Mouse (Mus musculus): ENCODE measurements around the gene Nyap1.

The Nyap1 gene

DNA sequence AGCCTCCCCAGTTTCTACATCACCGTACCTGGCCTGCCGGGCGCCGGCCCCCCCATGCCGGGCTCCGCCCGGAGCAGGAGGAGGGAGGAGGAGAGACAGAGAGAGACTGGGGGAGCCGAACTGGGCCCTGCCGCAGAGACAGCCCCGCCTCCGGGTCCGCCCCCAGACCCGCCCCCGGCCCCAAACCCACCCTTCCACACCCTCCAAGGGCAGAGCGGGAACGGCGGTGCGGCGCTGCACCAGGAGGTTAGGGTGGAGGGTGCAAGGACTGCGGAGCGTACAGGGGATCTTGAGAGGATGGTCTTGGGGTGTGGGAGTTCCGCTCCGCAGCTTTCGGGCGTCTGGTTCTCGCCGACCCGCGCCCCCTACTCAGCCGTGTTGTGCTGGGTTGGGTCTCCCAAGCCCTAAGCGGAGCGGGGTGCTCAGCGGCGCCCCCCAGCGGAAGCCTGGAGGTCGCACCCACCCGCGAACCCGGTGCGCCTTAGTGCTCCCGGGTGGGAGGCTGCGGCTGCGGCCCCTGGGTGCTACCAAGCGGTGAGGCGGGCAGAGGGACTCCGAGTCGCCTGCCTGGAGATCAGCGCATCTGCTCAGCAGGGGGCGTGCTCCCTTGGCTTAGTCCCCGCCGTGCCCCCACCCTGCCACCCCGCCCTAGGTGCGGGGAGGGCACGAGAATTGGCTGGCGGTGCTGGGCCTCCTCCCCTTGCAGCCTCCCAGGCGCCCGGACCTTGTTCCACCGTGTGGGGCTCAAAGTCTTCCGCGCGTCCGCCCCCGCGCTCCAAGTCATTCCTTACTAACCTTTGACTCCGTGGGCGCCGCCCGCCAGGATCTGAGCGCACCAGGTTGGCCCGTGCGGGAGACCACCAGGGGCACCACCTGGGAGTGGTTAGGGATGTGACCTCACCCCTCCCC is at the start of gene Nyap1:
Nyap1 (minus strand) TSS at position 585 of the 909 bp plus-strand sequence.
- peak; percentile 81 for DNase-seq

- no peak for DNase-seq
These were observed 47.6 kb upstream of the Nyap1 start for GRCm38 (mm10) chr5:137788946-137789531.

DNA sequence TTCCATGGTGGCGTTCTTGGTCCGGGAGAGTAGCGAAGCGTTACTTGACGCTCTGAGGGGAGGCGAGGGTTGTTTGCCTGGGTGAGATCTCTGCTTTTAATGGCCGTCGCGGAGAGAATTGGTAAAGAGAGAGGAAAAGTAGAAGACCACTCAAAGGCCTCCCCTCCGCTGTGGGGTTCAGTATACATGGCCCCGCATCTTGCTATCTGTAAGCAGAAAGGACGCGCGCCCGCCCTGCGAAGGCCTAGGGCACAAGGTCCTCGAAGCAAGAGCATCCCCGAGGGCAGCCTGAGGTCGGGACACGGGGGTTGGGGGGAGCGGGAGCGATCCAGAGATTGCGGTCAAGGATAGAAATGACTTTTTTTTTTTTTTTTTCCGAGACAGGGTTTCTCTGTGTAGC is 46.8 kb upstream of the Nyap1 start:
- no peak for DNase-seq

DNA sequence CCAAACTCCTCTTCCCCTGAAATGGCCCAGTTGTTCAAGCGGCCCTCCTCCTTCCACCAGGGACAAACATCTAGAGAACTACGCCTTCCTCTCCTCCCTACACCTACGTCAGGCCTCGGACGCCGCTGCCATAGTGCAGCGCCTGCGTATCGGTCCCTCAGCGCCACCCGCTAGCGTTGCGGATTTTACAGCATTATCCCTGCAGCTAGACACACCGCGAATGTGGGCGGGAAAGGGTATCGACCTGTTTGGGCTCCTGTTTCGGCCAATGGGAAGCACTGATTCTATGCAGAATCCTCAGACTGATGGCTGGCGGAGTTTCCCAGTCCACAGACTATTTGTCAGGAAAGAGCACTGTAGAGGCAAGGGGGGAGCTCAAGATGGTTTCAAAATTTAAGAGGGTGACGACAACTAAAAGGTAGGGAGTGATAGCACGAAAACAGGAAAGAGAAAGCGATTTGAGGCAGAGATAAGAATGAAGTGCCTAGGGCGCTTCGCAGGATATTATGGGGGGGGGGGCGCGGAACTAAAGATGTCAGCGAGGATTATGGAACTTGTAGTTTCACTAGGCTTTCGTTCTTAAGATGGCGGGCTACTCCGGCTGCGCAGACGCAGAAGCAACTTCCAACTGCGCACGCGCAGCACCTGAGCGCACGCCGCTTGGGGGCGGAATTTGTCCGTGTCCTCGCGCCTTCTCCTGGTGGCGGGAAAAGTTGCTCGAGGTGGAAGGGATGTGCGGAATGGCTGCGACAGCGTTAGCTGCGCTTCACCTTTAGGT is 45.9 kb upstream of the Nyap1 start, which contains the start of the genes Mepce and Zcwpw1:
Mepce (minus strand) TSS at position 505 of the 778 bp plus-strand sequence.
Zcwpw1 (plus strand) TSS at position 648 of the 778 bp plus-strand sequence.
- peak; percentile 96 for DNase-seq

DNA sequence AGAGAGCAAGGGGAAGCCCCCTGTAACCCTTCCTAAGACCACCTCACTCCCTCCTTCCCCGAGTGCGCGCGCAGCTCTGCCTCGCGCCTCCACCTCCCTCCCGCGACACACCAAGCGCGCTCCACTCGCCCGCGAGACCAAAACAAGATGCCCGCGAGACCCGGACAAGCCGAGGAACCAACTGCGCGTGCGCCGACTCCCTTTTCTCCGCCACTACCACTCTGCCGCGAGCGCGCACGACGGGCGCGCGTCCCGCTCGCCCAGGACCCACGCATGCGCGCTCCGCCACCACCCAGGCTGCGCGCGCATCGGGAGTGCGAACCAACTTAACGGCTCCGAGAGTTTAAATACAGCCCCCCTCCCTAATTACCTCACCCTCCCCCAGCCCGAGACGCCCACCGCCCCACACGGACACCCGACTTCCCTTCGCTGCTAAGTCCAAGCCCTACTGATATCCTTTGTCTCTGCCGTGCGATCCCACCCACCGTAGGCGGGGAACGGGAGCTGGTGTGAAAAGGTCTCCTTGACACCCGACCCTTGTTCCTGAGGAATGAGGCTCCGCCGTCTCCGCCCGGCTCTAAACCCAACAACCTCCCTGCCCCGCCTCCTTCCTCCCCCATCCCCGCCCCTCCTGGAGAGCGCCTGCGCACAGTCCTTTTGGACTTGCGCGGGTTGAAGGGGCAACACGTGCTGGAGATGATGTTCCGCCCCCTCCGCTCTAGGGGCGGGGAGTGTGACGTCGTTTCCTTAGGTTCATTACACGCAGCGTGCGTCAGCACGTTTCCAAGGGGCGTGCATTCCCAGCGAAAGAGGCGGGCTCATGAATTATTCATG is 44.9 kb upstream of the Nyap1 start:
- peak; percentile 99 for DNase-seq

DNA sequence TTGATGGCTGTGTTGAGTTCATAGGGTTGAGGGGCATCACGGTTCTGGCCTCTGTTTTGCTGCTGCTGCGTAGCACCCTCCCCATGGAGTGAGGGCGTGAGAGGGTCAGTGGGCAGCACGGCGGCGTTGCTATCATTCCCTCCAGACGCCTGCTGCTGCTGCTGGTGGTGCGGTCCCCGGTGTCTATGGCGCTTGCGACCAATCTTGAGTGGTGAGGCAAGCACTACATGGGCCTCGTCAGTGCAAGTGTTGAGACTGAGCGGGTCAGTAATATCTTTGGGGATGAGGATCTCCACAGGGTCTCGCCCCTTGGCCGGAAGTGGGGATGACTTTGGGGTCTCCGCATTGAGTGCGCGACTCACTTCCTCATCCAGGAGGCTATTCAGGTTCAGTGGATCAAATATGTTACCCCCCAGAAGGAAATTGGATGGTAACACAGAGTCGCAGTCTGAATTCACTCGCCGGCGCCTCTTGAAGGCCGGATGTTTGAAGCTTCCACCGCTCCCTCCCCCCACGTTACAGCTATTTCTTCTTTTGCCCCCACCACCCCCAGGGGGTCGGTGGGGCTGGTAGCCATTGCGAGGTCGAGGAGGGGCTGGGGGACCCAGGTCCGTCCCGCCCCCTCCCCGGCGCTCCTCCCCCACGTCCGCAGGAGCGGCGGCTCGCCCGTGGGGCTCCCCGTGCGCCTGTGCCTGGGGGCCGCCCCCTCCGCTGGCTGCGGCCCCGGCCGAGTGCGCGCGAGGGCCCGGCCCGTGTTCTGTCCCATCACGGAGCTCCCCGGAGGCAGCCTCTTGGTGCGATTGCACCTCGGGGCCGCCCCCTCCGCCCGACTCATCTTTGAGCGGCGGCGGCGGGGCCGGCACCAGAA is 44.0 kb upstream of the Nyap1 start:
- DNase-seq, result no peak

- no peak for DNase-seq
These were observed 43.1 kb upstream of the Nyap1 start for GRCm38 (mm10) chr5:137784546-137784945.

GRCm38 (mm10) chr5:137783901-137784540 is 42.6 kb upstream of the Nyap1 start:
- DNase-seq, result no peak

DNA sequence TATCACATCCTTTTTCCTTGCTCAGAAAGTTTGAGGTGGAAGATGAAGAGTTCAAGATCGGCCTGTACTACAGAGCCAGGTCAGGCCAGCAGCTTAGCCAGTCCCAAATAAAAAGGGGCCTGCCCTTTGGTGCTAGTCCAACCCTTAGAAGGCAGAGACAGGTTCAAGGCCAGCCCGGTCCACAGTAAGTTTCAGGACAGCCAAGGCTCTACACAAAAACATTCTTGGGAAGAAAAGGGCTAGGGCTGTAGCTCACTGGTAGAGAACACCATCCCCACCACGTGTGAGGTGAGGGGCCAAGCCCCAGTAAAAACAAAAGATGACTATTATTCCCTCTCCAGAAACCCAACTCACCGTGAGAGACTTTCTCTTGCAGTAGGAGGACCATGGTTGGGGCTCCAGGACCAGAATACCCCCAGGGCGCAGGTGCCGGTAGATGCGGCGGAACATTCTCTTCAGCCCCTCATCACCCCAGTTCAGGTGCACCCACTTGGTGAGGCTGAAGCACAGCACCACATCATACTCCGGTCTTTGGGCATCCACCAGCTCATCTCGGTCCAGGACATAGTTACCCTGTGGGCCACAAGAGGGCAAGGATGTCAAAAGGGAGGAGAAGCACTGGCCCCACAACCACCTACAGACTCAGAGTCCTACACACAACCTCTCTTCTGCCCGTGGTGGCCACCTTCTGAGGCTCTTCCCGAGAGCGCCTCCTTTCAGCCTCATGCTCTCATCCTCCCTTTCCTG is 41.5 kb upstream of the Nyap1 start:
- DNase-seq, result no peak

DNA sequence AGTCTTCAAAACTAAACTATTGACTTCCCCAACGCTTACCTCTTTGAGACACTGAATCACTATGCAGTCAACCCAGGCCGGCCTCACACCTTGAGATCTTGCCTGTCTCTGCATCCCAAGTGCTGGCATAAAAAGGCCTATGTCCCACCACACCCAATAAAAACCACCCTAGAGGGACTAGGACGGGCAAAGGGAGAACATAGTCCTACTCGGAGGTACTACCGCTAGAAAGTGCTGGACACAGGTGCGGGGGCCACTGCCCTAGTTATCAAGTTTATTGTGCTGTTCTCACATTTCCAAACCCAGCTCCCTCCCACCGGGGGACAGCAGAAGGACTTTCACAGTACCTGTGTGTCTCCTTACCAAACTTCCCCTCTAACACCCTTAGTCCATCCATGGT is 40.3 kb upstream of the Nyap1 start:
- DNase-seq, result no peak

DNA sequence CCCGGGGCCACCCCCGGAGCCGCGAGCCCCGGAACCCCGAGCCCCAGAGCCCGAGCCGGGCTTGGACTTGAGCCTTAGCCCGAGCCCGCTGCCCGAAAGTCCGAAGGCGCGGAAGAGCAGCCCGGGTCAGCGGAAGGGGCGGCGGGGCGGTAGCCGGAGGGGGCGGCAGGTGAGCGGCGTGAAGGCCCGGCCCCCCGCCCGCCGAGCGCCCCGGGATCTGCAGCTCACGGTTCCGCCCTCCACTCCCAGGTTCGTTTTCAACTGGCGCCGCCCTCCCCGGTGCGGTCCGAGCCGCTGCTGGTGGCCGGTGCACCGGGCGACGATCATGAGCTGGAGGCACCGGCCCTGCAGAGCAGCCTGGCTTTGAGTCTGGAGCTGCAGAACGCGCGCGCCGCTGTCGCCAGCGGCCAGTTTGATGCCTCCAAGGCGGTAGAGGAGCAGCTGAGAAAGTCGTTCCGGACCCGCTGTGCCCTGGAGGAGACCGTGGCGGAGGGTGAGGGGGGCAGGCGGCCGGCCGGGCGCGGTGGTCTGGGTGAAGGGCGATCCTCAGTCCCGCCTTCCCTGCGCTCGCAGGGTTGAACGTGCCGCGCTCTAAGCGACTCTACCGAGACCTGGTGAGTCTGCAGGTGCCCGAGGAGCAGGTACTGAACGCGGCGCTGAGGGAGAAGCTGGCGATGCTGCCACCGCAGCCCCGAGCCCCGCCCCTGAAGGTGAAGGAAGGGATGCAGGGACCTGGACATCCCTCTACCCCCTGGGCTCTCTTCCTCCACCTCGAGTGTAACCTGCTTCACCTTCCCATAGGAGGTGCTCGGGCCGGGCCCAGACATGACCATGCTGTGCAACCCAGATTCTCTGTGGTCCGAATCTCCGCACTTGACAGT is 37.9 kb upstream of the Nyap1 start:
- DNase-seq, result peak; percentile 40

DNA sequence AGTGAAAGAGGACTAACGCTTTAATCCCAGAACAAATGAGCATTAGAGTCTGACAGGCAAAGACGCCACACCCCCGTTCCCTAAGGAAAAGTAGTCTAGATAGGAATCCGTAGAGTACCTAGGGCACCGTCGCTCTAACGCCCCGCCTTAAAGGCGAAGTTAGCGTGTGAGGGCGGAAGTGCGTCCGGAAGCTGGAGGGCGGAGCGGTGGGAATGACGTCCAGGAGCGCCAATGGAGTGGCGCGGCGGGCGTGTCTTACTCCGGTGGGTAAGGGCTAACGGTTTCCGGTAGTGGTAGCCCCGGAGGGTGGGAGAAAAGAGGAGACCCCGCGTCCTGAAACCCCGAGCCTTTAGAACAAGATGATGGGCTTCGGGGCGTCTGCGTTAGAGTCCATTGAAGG is 37.2 kb upstream of the Nyap1 start, which contains the start of gene Ppp1r35:
Ppp1r35 (plus strand) TSS at position 215 of the 400 bp plus-strand sequence.
- peak; percentile 96 for DNase-seq

DNA sequence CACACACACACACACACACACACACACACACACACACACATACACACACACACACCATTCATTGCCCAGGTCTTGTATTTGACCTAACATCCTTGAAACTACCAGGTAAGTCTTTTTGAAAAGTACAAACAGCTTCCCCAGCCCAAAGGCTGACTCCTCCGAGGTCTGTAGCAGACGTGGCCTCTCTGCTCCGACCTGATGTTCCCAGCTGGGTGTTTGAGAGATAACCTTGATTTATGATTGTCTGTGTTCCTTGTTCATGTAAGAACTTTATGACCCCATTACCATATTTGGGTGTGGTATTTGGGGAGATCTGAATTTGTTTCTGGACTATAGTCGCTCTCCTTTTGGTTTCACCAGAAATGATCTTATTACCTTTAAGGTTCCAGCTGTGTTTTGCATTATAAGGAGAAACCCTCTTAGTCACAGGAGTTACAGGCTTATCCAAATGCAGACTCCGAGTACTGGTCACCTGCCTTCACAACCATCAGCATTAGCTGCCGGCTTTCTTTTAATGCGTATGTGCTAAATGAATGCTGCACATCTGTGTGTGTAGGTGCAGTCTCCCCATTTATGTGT is 35.9 kb upstream of the Nyap1 start:
- DNase-seq, result no peak

DNA sequence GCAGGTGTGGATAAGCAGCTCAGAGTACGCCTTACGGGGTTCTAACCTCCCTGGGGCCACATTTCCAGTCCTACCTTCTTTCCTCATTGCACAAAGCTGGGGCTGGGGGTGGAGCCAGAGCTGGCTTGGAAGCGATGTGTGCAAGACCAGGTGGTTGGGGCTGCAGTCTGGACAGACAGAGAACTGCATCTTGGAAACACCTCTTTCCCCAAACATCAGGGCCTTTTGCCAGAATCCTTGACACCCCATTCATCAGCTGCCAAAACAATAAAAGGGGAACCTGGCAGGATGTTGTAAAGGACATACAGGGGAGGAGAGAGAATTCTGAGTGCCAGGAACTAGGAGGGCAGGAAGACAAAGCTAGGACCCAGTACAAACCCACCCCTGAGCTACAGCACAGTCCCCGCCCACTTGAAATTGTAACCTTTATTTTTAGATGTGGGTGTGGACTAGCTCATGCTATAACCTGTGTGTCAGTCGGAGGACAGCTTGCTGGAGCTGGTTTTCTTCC is 35.1 kb upstream of the Nyap1 start:
- no peak for DNase-seq

GRCm38 (mm10) chr5:137775587-137776290 is 34.3 kb upstream of the Nyap1 start:
- DNase-seq, result no peak

GRCm38 (mm10) chr5:137772755-137773154 is 31.3 kb upstream of the Nyap1 start:
- no peak for DNase-seq

GRCm38 (mm10) chr5:137770709-137771108 is 29.3 kb upstream of the Nyap1 start:
- DNase-seq, result peak; percentile 42

DNA sequence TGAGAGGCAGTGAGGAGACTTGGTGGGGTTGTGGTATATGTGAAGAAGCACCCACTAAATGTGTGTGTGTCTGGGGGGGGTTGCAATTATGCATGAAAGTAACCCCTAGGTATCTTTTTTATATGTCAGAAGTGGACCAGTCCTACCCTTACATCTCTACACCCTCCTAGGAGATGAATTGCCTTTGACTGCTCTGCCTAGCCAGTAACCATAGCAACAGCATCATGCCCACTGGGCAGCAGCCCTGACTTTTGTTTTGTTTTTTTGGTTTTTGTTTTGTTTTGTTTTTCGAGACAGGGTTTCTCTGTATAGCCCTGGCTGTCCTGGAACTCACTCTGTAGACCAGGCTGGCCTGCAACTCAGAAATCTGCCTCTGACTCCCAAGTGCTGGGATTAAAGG is 27.1 kb upstream of the Nyap1 start:
- no peak for DNase-seq
